Mouse (Mus musculus): ENCODE measurements around the gene Enpp3. TPM values are rescaled to one million over a fixed set of nuclear protein-coding genes. Genes with fewer than 3 reads are reported as not detected.

Gene Enpp3
- polyA plus RNA-seq, 1 experiment from 2014 or later = 0.37 TPM

GRCm38 (mm10) chr10:24735027-24735777, 107.4 kb downstream of the Enpp3 start:
- H3K27me3 ChIP-seq = no peaks in the 10 kb centered on the region
- POLR2A ChIA-PET = no interaction called here
- in situ Hi-C loops (cut with MboI; ENCODE audit: low pct_unique_long_range_greater_than_20kb) = no loop called here
- no peak for TF ChIP-seq CTCF (IDR thresholded peaks at IDR 0.05)
- ATAC-seq (no peak), DNase-seq (ENCODE audit: low read depth, low spot score) (no peak)
- CTCF ChIA-PET = no interaction called here

DNA sequence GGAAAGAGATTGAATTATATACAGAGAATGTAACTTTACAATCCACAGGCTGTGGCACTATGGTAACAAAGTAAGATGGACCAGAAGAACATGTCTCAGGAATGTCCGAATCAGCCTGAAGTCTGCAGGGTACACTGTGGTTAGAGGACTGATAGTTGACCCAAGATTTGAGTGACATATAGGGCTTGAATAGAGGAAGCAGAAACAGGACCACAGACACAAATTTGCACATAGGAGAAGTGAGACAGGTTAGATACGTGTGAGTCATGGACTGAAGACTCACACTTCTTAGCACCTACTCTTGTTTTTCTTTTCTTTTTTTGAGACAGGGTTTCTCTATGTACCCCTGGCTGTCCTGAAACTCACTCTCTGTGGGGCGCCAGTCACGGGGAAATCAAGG, 115.1 kb downstream of the Enpp3 start:
- DNase-seq (ENCODE audit: low read depth, low spot score) (no peak), ATAC-seq (no peak)
- ChIA-PET CTCF (no interaction called here), POLR2A (no interaction called here)
- no peak for TF ChIP-seq CTCF (IDR thresholded peaks at IDR 0.05)
- in situ Hi-C loops (cut with MboI; ENCODE audit: low pct_unique_long_range_greater_than_20kb) = no loop called here
- no peaks in the 10 kb centered on the region for H3K27me3 ChIP-seq

- in situ Hi-C loops (cut with MboI; ENCODE audit: low pct_unique_long_range_greater_than_20kb) = no loop called here
- ATAC-seq = no peak
- TF ChIP-seq CTCF (IDR thresholded peaks at IDR 0.05) = no peak
- POLR2A ChIA-PET = no interaction called here
- DNase-seq (ENCODE audit: low read depth, low spot score) = no peak
- CTCF ChIA-PET = no interaction called here
- H3K27me3 ChIP-seq = no peaks in the 10 kb centered on the region
Observed at GRCm38 (mm10) chr10:24725197-24725596, 117.4 kb downstream of the Enpp3 start.

Other genes with a start within 250 kb of the Enpp3 start
- gene Ccn2, start 247.4 kb downstream of the Enpp3 start, polyA plus RNA-seq (2021) = 124 TPM
- gene Enpp1, start 130.7 kb downstream of the Enpp3 start, polyA plus RNA-seq (2021) = 4.0 TPM
- 25.6 TPM for gene Med23, start 27.2 kb upstream of the Enpp3 start, polyA plus RNA-seq (2021)
- gene Arg1, start 84.7 kb upstream of the Enpp3 start, polyA plus RNA-seq (2021) = 0.12 TPM